Mouse (Mus musculus) CH12.LX (cell line): ENCODE measurements around the gene Stra8.

Source experiments
- CTCF ChIP-seq, 2 experiments: IDR thresholded peaks in 1 of 2; conservative IDR thresholded peaks in 1 of 2; 2 replicates each; pipeline ENCODE4 v1.5.1; 2011 to 2012; ENCODE audit warnings: low read depth in 2 of 2, low read length in 2 of 2, improper control_type of control experiment in 1 of 2, inconsistent platforms in 1 of 2, mild to moderate bottlenecking in 1 of 2, moderate library complexity in 1 of 2
- ELF1 ChIP-seq: IDR thresholded peaks from 2 replicates; pipeline ENCODE4 v1.6.1; 2014; ENCODE audit warnings: low read depth, mild to moderate bottlenecking, inconsistent platforms, low read length, improper control_type of control experiment
- EP300 ChIP-seq: IDR thresholded peaks from 2 replicates; pipeline ENCODE4 v1.6.1; 2011; ENCODE audit warnings: low read length, improper control_type of control experiment
- GABPA ChIP-seq: IDR thresholded peaks from 2 replicates; pipeline ENCODE4 v1.6.1; 2012; ENCODE audit warnings: low read depth, low read length, improper control_type of control experiment, inconsistent platforms; ENCODE audit not compliant: insufficient replicate concordance
- MAZ ChIP-seq: IDR thresholded peaks from 2 replicates; pipeline ENCODE4 v1.6.1; 2012; ENCODE audit warnings: low read depth, mild to moderate bottlenecking, inconsistent platforms, low read length, improper control_type of control experiment, moderate library complexity
- MEF2A ChIP-seq: IDR thresholded peaks from 2 replicates; pipeline ENCODE4 v1.6.1; 2014; ENCODE audit warnings: low read depth, mild to moderate bottlenecking, inconsistent platforms, low read length, improper control_type of control experiment, borderline replicate concordance
- MYC ChIP-seq: IDR thresholded peaks from 2 replicates; pipeline ENCODE4 v1.6.1; 2011; ENCODE audit warnings: low read depth, mild to moderate bottlenecking, improper control_type of control experiment, low read length
- NRF1 ChIP-seq: IDR thresholded peaks from 2 replicates; pipeline ENCODE4 v1.6.1; 2014; ENCODE audit warnings: low read depth, mild to moderate bottlenecking, inconsistent platforms, low read length, improper control_type of control experiment, moderate library complexity
- POLR2AphosphoS2 ChIP-seq: IDR thresholded peaks from 2 replicates; pipeline ENCODE4 v1.6.1; 2011; ENCODE audit warnings: low read depth, low read length, improper control_type of control experiment
- UBTF ChIP-seq: IDR thresholded peaks from 2 replicates; pipeline ENCODE4 v1.6.1; 2012; ENCODE audit warnings: low read depth, mild to moderate bottlenecking, inconsistent platforms, low read length, improper control_type of control experiment, moderate library complexity
- ZKSCAN1 ChIP-seq: IDR thresholded peaks from 2 replicates; pipeline ENCODE4 v1.6.1; 2012; ENCODE audit warnings: low read depth, inconsistent platforms, low read length, improper control_type of control experiment, borderline replicate concordance

DNA sequence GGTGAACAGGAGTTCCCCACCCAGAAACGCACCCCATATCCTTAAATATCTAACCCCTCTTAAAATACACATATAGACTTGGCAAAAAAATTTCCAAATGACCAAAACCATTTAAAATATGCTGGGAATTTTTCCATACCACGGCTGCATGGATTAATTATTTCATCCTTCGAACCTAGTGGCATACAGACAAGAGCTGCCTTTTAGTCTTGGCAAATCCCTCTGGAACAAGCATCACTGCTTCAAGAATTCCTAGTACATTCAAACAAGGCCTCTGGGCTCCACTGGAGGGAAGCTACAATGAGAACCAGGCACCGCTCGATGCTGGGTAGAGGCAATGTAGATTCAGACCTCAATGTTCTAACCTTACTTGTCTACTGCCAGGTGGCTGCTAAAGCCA lies 49.2 kb upstream of the Stra8 start:
- no peak for TF ChIP-seq ZKSCAN1
- TF ChIP-seq NRF1 = no peak
- no peak for TF ChIP-seq UBTF
- no peak for TF ChIP-seq GABPA
- no peak for TF ChIP-seq MYC
- no peak for TF ChIP-seq POLR2AphosphoS2
- no peak for TF ChIP-seq MAZ
- TF ChIP-seq CTCF (conservative IDR thresholded peaks at IDR 0.05 in 1 of 2, IDR thresholded peaks at IDR 0.05 in 1 of 2; ENCODE audit: low read depth in 2 of 2, low read length in 2 of 2) = no peak
- no peak for TF ChIP-seq EP300
- TF ChIP-seq MEF2A = no peak
- no peak for TF ChIP-seq ELF1
